Mouse (Mus musculus) lung, embryonic 16.5 days (tissue): ENCODE data around the gene Ctc1. TPM values are rescaled to one million over a fixed set of nuclear protein-coding genes. Genes with fewer than 3 reads are reported as not detected.

Source experiments
- ATAC-seq: fragments of 200-750 bp; cut with Nextera tagmentation; 2 replicates; pipeline ENCODE4 v1.8.0; 2017; ENCODE audit warnings: low read depth, mild to moderate bottlenecking, moderate library complexity
- H3K27ac ChIP-seq: fragments of 300-500 bp; sonication (generic); 2 replicates; pipeline ENCODE4 v1.5.1; 2014; ENCODE audit warnings: mild to moderate bottlenecking, control low read depth, low read length
- H3K27me3 ChIP-seq: fragments of 300-500 bp; sonication (generic); 2 replicates; pipeline ENCODE4 v1.6.1; 2014; ENCODE audit warnings: low read depth, low read length, mixed read lengths; ENCODE audit not compliant: control insufficient read depth, insufficient read depth
- H3K36me3 ChIP-seq: fragments of 300-500 bp; sonication (generic); 2 replicates; pipeline ENCODE4 v1.6.1; 2014; ENCODE audit warnings: low read length; ENCODE audit not compliant: control insufficient read depth, insufficient read depth
- H3K4me1 ChIP-seq: fragments of 300-500 bp; sonication (generic); replicated peaks from 2 replicates; pipeline ENCODE4 v1.6.1; 2014; ENCODE audit warnings: low read length, mixed read lengths; ENCODE audit not compliant: control insufficient read depth, insufficient read depth
- H3K4me2 ChIP-seq: fragments of 300-500 bp; sonication (generic); 2 replicates; pipeline ENCODE4 v1.6.1; 2014; ENCODE audit warnings: low read depth, low read length, control low read depth
- H3K4me3 ChIP-seq: fragments of 300-500 bp; sonication (generic); 2 replicates; pipeline ENCODE4 v1.5.1; 2014; ENCODE audit warnings: mild to moderate bottlenecking, low read length, control low read depth
- H3K9ac ChIP-seq: fragments of 300-500 bp; sonication (generic); 2 replicates; pipeline ENCODE4 v1.6.1; 2014; ENCODE audit warnings: low read length, control low read depth
- H3K9me3 ChIP-seq: fragments of 300-500 bp; sonication (generic); 2 replicates; pipeline ENCODE4 v1.6.1; 2016; ENCODE audit warnings: low read length; ENCODE audit not compliant: control insufficient read depth
- WGBS: fragments of 180-500 bp; shearing (Covaris S2); extraction: QIAGEN DNeasy Blood & Tissue Kit; methylation state at CpG from one replicate; pipeline ENCODE4 v1.1.7; 2014; 5-methylcytosine and 5-hydroxymethylcytosine counted together
- polyA plus RNA-seq: library from polyadenylated mRNA; unstranded; fragments of >200 nt; fragmentation: Nextera tagmentation; extraction: Ambion mirVana; gene quantifications from 2 replicates; pipeline ENCODE4 v1.2.1, GENCODE M21; 2015

Ctc1 gene
- polyA plus RNA-seq, 1 experiment from 2014 or later = 53.3 TPM

- ATAC-seq = no peak
- no peak overlapping the region for H3K27ac ChIP-seq
- peaks cover 13% of the 10 kb centered on the region for H3K4me1 ChIP-seq
- no peak overlapping the region for H3K4me3 ChIP-seq
- no peaks in the 10 kb centered on the region for H3K36me3 ChIP-seq
- 65% methylated on average over 5 of the region's 5 CpGs for WGBS
- no peak overlapping the region for H3K4me2 ChIP-seq
- no peaks in the 10 kb centered on the region for H3K9me3 ChIP-seq
- H3K9ac ChIP-seq = no peak overlapping the region
- no peaks in the 10 kb centered on the region for H3K27me3 ChIP-seq
Measured at GRCm38 (mm10) chr11:69076572-69076971, 60.9 kb downstream of the Ctc1 start.

GRCm38 (mm10) chr11:69077316-69077715 lies 61.6 kb downstream of the Ctc1 start:
- no peak overlapping the region for H3K4me3 ChIP-seq
- no peaks in the 10 kb centered on the region for H3K36me3 ChIP-seq
- ATAC-seq = no peak
- no peaks in the 10 kb centered on the region for H3K27me3 ChIP-seq
- H3K4me1 ChIP-seq = peaks cover 8% of the 10 kb centered on the region
- no peaks in the 10 kb centered on the region for H3K9me3 ChIP-seq
- WGBS = 78% methylated on average over 9 of the region's 9 CpGs
- H3K4me2 ChIP-seq = no peak overlapping the region
- H3K9ac ChIP-seq = no peak overlapping the region
- H3K27ac ChIP-seq = no peak overlapping the region

GRCm38 (mm10) chr11:69078041-69078440 lies 62.3 kb downstream of the Ctc1 start:
- WGBS = 63% methylated on average over 6 of the region's 6 CpGs

GRCm38 (mm10) chr11:69078805-69079438 lies 63.2 kb downstream of the Ctc1 start:
- Histone ChIP-seq H3K27me3 (no peaks in the 10 kb centered on the region), H3K9me3 (no peaks in the 10 kb centered on the region), H3K27ac (no peak overlapping the region), H3K36me3 (no peaks in the 10 kb centered on the region), H3K4me1 (peaks cover 4% of the 10 kb centered on the region), H3K9ac (no peak overlapping the region), H3K4me2 (no peak overlapping the region), H3K4me3 (no peak overlapping the region)
- no peak for ATAC-seq
- 62% methylated on average over 5 of the region's 5 CpGs for WGBS

More at GRCm38 (mm10) chr11:69078041-69078440, 62.3 kb downstream of the Ctc1 start:
- Histone ChIP-seq H3K9ac (no peak overlapping the region), H3K4me1 (peaks cover 5% of the 10 kb centered on the region), H3K27me3 (no peaks in the 10 kb centered on the region), H3K27ac (no peak overlapping the region), H3K4me3 (no peak overlapping the region), H3K36me3 (no peaks in the 10 kb centered on the region), H3K9me3 (no peaks in the 10 kb centered on the region), H3K4me2 (no peak overlapping the region)
- no peak for ATAC-seq

GRCm38 (mm10) chr11:69080102-69080854 lies 64.6 kb downstream of the Ctc1 start:
- Histone ChIP-seq H3K4me1 (no peaks in the 10 kb centered on the region), H3K27me3 (no peaks in the 10 kb centered on the region), H3K4me3 (no peak overlapping the region), H3K9me3 (no peaks in the 10 kb centered on the region), H3K9ac (no peak overlapping the region), H3K4me2 (no peak overlapping the region), H3K27ac (no peak overlapping the region), H3K36me3 (no peaks in the 10 kb centered on the region)
- no peak for ATAC-seq
- WGBS = 77% methylated on average over 15 of the region's 15 CpGs

- Histone ChIP-seq H3K27me3 (no peaks in the 10 kb centered on the region), H3K27ac (no peak overlapping the region), H3K9me3 (no peaks in the 10 kb centered on the region), H3K9ac (no peak overlapping the region), H3K4me1 (no peaks in the 10 kb centered on the region), H3K36me3 (no peaks in the 10 kb centered on the region), H3K4me2 (no peak overlapping the region), H3K4me3 (no peak overlapping the region)
- ATAC-seq = no peak
- 85% methylated on average over 8 of the region's 8 CpGs for WGBS
Measured at GRCm38 (mm10) chr11:69080855-69081222, 65.1 kb downstream of the Ctc1 start.

GRCm38 (mm10) chr11:69081613-69082012 lies 65.9 kb downstream of the Ctc1 start:
- H3K4me2 ChIP-seq = no peak overlapping the region
- no peak overlapping the region for H3K9ac ChIP-seq
- H3K4me1 ChIP-seq = no peaks in the 10 kb centered on the region
- H3K27me3 ChIP-seq = no peaks in the 10 kb centered on the region
- H3K4me3 ChIP-seq = no peak overlapping the region
- H3K36me3 ChIP-seq = no peaks in the 10 kb centered on the region
- H3K27ac ChIP-seq = no peak overlapping the region
- no peak for ATAC-seq
- no peaks in the 10 kb centered on the region for H3K9me3 ChIP-seq
- 75% methylated on average over 7 of the region's 7 CpGs for WGBS

- 63% methylated on average over 6 of the region's 6 CpGs for WGBS
- Histone ChIP-seq H3K9ac (no peak overlapping the region), H3K4me2 (no peak overlapping the region), H3K27me3 (no peaks in the 10 kb centered on the region), H3K27ac (no peak overlapping the region), H3K4me3 (no peak overlapping the region), H3K9me3 (no peaks in the 10 kb centered on the region), H3K36me3 (peaks cover 3% of the 10 kb centered on the region; the same call in 1 of the 2 replicates), H3K4me1 (peaks cover 17% of the 10 kb centered on the region)
- ATAC-seq = no peak
Measured at GRCm38 (mm10) chr11:69085608-69086007, 69.9 kb downstream of the Ctc1 start.
